Mouse (Mus musculus): ENCODE measurements at regions not wholly inside any gene's neighbourhood (a gene's known extent, or its start where the extent isn't known, plus 50 kb on each side); places are given as distances from the start of the nearest gene placed in this dataset.

DNA sequence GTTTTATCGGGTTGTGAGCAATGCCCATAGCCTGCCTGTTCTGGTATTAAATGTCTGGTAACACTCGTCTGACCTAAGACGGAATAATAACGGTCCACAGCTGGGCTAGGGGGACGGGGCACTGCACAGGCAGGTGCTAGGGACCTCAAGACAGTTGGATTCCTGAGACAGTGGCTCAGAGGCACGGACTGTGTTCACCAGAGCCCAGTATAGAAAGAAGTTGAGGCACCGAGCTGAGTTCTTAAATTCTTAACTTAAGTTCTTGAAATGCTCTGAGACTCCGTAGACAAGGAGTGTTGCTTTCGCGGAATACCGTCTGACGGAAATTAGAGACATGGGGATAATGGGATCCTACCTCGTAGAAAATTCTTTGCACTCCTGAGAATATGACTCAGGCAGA, 174.2 kb upstream of the Arid2 start:
- no peak for ATAC-seq (ENCODE audit: extremely low read depth, insufficient number of reproducible peaks, low FRiP score, poor library complexity, severe bottlenecking)

DNA sequence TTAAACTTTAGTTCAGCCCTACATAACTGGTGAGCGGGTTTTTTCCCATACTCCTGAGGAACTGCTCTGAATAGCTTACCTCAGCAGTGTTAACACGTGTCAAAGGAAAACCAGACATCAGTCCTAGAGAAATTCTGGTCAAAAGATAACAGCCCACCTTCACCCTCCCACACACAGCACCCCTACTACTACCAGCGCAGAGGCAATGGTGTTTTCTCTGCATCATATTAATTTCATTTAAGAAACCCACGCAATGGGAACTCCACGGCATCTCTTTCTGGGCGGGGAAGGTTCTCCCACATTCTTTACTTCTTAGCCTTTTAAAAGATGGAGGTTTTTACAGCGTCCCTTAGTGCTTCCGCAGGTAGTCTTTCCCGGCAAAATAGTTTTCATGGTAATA, 172.7 kb upstream of the Arid2 start:
- ATAC-seq (ENCODE audit: extremely low read depth, insufficient number of reproducible peaks, low FRiP score, poor library complexity, severe bottlenecking), result no peak

DNA sequence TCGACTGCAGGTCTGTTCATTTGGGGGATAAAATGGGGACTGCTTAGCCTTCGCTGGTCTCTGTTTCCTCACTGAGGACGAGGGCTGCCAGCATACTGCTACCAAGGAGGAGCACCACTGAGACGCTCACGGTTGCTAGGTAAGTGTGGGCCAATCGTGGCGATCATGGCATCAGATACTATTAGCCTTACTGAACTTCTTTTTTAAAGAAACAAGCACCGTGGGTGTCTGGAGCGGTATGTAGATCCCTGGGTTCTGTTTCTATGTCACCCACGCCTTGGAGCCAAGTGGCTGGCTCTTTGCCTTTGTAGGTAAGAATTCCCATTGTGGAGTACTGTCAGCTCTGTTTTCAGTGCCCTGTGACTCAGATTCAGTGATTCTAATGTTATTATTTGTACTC, 172.1 kb upstream of the Arid2 start:
- no peak for ATAC-seq (ENCODE audit: extremely low read depth, insufficient number of reproducible peaks, low FRiP score, poor library complexity, severe bottlenecking)

DNA sequence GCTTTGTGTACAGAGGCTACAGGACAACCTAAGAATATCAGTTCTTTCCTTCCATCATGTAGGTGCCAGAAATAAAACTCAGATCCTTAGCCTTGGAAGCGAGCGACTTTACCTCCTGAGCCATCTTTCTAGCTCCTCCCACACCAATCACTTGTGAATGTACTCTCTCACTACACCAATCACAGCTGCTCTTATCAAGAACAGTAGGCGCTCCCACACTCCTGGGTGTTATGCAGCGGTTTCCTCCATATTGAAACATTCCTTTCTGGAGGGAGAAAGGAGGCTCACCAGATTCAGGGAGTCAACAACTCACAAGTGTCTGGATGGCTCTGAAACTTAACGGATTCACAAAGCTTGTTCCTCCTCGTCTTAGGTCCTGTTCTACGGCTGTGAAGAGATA, 168.1 kb upstream of the Arid2 start:
- ATAC-seq (ENCODE audit: extremely low read depth, insufficient number of reproducible peaks, low FRiP score, poor library complexity, severe bottlenecking), result no peak

DNA sequence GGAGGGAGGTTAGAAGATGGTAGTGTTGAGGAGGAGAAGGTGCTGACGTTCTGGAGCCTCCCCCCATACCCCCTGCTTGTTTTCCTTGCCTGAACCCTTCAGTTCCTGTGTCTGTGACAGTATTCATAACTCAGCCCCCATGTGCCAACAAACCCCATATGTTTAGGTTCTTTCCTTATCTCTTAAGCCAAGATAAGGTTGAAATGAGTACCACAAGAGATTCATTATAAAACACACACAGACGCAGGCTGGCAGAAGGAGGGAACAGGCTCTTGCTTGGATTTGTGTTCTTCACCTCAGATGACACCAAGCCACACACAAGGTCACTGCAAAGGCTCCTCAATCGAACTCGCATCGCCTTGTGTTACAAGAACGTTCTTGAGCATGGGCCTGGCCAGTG, 162.9 kb upstream of the Arid2 start:
- ATAC-seq (ENCODE audit: extremely low read depth, insufficient number of reproducible peaks, low FRiP score, poor library complexity, severe bottlenecking), result no peak

DNA sequence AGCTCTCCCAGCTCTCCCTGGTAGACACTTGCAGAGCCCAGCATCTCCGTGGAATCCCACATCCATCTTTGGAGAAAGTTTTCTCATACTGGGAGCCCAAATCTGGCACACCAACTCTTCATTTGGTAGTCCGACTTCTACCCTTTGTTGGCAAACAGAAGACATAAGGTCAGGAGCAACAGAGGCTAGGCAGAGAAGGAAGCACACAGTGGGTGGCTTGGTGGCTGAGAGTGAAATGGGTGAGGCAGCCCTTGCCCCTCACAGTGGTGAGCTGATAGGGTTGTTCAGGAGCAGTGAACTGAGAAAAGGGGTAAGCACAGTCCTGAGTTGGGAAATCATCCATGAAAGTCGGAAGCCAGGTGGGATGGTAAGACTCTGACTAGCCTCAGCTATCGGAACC, 157.6 kb upstream of the Arid2 start:
- no peak for ATAC-seq (ENCODE audit: extremely low read depth, insufficient number of reproducible peaks, low FRiP score, poor library complexity, severe bottlenecking)

DNA sequence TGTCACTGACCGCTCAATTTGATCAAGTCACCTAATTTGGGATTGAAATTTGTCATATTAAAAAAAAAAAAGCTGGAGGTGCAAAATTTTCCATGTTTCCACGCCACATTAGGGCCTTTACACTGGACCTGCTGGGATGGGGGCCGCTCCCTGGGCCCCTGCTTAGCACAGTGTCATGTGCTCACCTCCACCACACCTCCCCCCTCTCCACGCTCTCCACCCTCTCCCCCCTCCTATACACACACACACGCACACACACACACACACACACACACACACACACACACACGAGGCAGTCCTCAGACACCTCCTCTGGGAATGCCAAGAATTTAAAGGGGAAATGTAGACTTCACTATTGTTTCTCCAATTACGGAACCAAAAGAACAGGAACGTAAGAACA, 156.8 kb upstream of the Arid2 start:
- no peak for ATAC-seq (ENCODE audit: extremely low read depth, insufficient number of reproducible peaks, low FRiP score, poor library complexity, severe bottlenecking)

DNA sequence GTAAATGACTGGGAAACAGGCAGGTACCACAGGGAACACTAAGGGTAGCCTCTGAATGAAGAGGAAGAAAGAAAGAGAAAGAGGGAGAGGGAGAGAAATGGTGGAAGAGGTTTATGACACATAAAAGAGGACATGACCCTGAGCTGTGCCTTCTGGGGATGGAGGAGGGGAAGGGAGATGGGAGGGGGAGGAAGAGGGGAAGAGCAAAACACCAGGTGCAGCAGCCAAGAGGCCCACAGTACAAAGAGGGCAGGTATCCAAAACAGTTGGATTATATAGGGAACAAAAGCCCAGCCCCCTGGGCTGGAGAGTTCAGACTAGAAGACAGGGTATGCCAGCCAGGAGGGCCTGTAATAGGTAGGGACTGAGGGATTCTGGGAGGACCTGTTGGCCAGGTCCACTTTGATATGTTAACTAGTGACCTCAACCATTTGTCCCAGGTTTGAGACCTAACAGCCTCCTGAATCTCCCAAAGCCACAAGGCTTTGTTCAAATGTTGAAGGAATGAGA, 155.7 kb upstream of the Arid2 start:
- ATAC-seq (ENCODE audit: extremely low read depth, insufficient number of reproducible peaks, low FRiP score, poor library complexity, severe bottlenecking), result no peak

DNA sequence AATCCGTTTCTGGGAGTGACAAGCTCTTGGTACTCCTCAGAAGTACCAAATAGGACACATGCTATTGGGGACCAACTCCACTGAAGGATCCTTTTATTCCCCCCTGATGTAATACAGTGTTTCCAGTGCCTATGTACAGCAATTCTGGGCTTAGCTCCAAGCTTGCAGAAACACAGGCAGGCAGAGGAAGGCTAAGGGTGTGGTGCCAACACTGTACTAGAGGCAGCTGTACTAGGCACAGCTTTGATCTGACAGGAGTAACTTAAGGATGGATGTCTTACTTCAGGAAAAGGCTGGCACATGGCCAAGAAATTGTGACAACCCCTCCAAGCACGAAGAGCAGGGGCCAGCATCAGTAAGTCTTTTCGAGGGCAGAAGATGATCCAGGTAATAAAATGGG, 154.7 kb upstream of the Arid2 start:
- ATAC-seq (ENCODE audit: extremely low read depth, insufficient number of reproducible peaks, low FRiP score, poor library complexity, severe bottlenecking), result no peak

DNA sequence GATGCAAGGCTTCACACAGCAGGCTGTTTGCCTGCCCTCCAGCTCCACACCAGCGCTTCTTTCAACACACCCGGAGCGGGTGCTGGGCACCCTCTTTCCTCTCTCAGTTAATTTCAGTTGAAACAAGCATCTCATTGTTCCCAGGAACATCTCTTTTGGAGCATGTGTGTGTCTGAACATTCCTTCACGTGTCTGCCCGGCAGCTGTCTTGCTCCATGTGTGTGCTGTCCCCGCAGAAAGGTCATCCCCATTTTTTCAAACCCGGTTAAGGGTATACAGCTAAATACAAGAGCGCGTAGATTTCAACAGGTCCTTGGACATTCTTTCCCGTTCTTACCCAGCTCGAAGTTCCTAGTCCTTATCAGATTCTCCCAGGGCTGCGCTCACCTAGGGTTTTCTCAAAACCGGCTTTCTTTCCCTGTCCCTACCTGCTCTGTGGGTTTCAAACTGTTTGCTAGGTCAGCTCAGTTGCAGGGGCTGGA, 152.0 kb upstream of the Arid2 start:
- no peak for ATAC-seq (ENCODE audit: extremely low read depth, insufficient number of reproducible peaks, low FRiP score, poor library complexity, severe bottlenecking)

DNA sequence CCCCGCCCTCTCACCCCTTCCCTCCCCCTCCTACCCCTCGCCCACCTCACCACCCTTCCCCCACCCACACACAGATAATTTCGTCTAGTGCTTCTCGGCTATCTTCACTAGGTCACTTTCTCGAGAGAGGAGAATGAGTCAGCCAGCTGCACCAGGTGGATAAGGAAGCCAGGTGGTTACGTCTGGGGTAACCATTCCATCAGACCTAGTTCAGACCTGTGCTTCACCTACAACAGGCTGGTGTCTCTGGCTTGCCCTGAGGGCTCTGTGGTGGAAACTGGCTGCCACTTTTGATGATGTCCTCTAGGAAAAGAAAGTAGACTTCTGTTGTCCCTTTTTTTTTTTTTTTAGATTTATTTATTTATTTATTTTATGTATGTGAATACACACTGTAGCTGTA, 151.5 kb upstream of the Arid2 start:
- no peak for ATAC-seq (ENCODE audit: extremely low read depth, insufficient number of reproducible peaks, low FRiP score, poor library complexity, severe bottlenecking)

DNA sequence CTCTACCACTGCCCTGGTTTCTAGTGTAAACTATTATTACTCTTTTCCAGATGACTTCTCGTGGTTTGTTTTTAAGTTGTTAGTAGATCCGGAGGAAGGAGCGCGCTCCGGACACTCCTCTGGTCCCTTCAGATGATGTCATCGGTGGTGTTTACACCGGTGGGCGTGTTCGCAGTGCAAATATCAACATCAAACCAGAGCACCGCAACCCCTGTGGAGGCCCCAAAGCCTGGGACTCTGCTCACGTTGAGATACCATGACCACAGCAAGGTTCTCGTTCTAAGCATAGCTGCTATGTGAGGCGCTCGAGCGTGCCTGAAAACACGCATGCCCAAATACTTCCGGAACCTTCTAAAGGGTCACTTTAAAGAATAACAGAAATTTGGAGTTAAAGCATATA, 149.8 kb upstream of the Arid2 start:
- ATAC-seq (ENCODE audit: extremely low read depth, insufficient number of reproducible peaks, low FRiP score, poor library complexity, severe bottlenecking), result no peak

DNA sequence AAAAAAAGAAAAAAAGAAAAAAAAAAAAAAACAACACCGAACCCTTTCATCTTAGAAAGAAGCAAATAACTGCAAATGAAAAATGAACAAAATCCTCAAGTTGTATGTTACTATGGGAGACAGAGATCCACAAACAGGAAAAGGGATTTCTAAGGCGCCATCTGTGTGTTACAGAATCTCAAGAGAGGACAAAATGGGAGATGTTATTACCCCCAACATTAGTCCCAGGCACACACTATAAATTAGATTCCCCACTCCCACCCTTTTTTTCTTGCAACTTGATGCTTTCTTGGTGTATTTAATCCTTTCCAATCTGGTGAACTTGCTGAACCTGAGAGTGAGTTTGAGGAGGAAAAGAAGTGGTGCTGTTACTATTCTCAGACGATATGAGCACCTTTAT, 149.4 kb upstream of the Arid2 start:
- ATAC-seq (ENCODE audit: extremely low read depth, insufficient number of reproducible peaks, low FRiP score, poor library complexity, severe bottlenecking), result no peak

DNA sequence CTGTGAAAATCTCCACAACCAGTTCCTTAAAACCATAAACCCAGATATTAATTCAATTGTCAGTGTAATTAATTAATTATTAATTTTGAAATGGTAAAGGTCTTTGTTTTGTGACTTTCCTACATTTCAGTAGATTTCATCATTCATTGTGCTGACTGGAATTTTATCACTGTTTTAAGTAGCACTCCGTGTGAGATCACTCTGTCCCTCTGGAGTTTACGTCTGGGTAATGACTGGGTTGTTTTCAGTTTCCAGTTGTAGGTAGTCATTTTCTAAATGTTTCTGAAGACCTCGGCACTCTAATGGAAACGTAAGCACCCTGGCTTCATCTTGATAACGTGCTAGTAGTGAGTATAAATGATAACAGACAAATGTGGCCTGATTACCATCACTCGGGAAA, 133.8 kb upstream of the Arid2 start:
- ATAC-seq (ENCODE audit: extremely low read depth, insufficient number of reproducible peaks, low FRiP score, poor library complexity, severe bottlenecking), result no peak

DNA sequence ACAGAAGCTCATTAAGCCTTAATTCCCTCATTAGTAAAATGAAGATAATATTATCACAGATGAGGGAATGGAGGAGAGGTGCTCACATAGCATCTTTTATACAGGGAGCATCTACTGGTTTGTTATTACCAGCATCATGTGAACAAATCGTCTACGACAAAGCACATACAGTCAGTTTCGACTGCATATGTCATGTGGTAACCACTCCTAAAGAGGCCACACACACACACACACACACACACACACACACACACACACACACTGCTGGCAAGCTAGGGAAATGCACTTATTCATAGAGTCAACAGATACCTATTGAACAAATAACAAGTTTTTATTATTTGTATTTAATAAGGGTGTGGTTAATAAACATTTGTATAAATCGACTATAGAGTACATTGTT, 129.0 kb upstream of the Arid2 start:
- no peak for ATAC-seq (ENCODE audit: extremely low read depth, insufficient number of reproducible peaks, low FRiP score, poor library complexity, severe bottlenecking)

DNA sequence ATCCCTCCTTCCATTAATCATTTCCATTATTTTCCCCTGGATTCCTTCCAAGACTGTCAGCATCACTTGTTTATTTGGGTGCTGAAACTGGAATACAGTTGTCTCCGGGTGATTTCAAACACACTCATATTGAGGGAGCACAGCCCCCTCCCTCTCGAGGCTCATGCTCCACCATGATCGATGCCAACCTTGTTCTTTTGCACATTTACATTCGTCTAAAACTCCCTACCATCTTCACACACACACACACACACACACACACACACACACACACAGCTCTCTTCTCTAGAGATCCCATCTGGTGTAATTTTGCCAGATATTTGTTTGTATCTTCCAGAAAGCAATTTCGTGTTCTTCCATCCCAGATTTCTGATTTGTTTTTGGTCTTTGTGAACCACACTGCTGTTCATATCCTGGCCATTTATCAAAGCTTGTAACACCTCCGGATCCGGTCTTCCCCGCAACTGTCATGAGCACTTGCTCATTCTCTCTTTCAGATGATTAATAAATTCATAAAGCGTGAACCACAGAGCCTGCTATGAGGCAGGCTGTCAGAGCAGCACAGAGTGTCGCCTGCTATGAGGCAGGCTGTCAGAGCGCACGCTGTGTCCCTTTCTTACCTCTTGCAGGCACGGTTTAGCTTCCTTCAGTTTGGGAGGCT, 122.4 kb upstream of the Arid2 start:
- no peak for ATAC-seq (ENCODE audit: extremely low read depth, insufficient number of reproducible peaks, low FRiP score, poor library complexity, severe bottlenecking)

DNA sequence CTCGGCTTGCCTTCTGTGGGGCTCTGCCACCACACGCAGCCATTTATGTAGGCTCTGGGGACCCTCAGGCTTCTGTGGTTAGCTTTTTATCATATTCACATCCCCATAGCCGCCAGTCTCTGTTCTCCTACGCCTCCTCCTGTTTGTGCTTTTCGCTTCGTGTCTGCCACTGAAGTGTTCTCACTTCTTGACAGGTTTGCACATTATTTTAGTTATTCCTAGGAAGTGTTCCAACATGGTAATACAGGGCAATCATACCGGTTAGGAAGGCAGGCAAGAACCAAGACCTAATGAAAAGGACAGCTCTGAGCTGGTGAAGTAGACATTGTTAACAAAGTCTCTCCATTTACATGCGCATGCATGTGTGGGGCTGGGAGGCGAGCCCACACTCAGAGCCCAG, 120.1 kb upstream of the Arid2 start:
- ATAC-seq (ENCODE audit: extremely low read depth, insufficient number of reproducible peaks, low FRiP score, poor library complexity, severe bottlenecking), result no peak

DNA sequence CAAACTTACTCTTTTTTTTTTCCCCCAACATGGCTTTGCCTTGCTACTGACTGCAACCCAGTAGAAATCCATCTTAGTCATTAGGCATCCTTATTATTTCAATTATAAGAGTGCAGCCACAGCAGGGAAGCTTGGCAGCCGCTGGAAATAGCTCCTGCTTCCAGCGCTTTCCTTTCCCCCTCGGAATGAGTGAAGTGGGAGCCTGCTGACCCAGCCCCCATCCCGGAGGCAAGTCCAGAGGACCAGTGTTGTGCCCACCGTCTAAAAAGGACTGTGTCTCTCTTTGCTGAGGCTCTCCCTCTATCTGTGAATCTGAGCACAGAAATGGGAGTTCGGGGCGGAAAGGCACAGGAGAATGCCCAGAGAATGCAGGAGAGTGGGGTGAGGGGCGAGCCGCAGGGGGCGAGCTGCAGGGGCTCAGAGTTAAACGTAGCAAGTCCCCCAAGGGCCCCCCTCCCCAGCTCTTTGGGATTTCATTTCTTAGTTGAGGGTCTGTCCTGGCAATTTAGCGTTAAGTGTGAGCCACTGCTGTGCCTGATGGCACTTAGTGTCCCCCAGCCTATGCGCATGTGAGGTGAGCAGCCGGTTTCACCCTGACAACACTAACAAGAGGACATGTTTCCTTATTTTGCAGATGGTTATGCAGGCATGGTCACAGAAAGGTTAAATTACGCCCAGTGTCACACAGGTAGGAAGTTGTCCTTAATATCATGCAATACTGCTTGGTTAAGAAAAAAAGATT, 117.4 kb upstream of the Arid2 start:
- no peak for ATAC-seq (ENCODE audit: extremely low read depth, insufficient number of reproducible peaks, low FRiP score, poor library complexity, severe bottlenecking)

DNA sequence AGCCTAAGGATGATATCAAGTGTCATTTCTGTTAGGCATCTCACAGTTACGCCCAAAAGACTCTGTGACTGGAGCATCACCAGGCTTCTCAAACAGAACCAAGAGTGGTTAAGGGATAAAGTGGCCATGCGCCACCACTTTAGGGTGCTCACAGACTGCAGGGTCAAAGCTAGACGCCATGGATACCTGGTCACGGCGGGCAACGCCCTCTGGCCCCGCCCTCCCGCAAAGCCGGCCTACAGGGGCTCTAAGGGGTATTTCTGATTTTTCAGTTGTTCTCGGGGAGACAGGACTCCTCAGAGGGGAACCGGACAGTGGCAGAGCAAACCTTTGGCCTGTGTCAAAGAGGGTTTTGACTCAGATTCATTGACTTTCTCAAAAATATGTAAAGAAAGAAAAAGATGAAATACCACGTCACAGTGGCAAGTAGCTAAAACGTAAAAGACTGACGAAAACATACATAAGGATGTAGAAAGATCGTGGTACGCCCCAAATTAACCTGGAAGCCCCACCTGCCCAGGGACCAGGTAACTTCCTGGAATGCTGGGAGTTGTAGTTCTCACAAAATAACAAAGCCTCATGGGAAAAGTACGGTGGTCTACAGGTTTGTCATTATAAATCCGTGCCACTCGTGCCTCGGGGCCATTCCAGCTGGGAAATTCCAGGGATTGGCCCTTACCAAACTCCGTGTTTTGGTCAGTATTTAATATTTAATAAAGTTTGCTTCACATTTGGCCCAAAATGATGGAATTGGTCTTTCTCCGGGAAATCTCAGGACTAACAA, 116.1 kb upstream of the Arid2 start:
- ATAC-seq (ENCODE audit: extremely low read depth, insufficient number of reproducible peaks, low FRiP score, poor library complexity, severe bottlenecking), result no peak

DNA sequence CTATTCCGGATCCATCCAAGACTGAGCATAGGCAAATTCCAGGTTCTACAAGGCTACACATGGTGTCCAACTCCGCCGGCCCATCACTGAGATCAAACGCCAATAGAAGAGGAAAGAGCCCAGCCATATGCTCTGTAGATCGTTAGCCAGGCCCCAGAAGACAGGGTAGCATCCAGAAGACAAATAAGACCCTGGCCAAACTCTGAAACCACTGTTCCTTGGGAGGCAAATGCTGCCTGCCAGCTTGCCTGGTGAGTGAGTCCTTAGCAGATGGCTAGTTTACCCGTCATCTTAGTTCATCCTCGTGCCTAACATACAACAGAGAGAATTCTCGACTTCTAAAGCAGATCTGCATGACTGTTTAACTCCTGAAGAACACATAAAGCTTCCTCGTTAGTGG, 109.4 kb upstream of the Arid2 start:
- ATAC-seq (ENCODE audit: extremely low read depth, insufficient number of reproducible peaks, low FRiP score, poor library complexity, severe bottlenecking), result no peak

Data from neutrophil, adult 5-6 weeks (primary cell).